Mouse (Mus musculus) kidney, adult 2 months (tissue): ENCODE data around the gene Adamtsl3.

Source experiments
- CTCF ChIP-seq: fragments of 200-500 bp; conservative IDR thresholded peaks from 2 replicates; pipeline ENCODE4 v1.5.1; 2011; ENCODE audit warnings: low read depth, mild to moderate bottlenecking, control low read depth, low read length, moderate library complexity, mixed read lengths; ENCODE audit not compliant: insufficient read depth, insufficient read length
- POLR2A ChIP-seq: fragments of 200-500 bp; IDR thresholded peaks from one replicate; pipeline ENCODE4 v1.6.1; 2011; ENCODE audit warnings: low read depth, low read length, control low read depth

- TF ChIP-seq CTCF (no peak), POLR2A (no peak)
Measured at GRCm38 (mm10) chr7:82501306-82501705, 165.8 kb downstream of the Adamtsl3 start.
